In the genomic region with DNA sequence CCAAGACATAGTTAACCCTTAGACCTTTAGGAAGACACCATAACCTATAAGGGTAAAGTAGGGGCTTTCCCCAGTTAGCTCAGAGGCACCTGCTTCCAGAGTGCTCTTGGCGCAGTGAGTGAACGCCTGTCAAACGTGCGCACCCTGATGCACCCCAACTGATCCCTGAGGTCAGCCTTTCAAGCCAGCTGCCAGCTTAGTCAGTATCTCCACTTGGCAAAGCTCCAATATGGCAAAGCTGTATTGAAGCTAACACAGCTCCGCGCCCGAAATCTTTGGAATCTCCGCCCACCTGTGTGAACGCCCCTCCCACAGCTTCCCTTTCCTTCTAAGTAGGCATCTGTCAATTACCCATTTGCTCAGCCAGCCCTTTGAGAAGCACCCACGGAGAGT, we compare ENCODE assay signal across 10 mouse cellular contexts. TPM values are rescaled to one million over a fixed set of nuclear protein-coding genes. Genes with fewer than 3 reads are reported as not detected.
DNase-seq lines count a peak whose midpoint lies in the region; ATAC-seq and TF ChIP-seq lines count a peak whose summit lies in the region.
"Had no signal": no experiment of that assay in that cellular context is flagged by ENCODE, and none has a peak within 500 bp of the region (broad histone marks: within the 10 kb centered on the region; RNA-seq: fewer than 3 reads in every experiment).

No protein-coding gene starts in this region.

- peaks cover 16% of the 10 kb centered on the region for H3K4me1 ChIP-seq in lung, embryonic 15.5 days
- no peaks in the 10 kb centered on the region for H3K4me1 ChIP-seq in intestine, postnatal 0 days (replicated peaks; ENCODE audit: control insufficient read depth, insufficient read depth, low read length)
- H3K4me1 ChIP-seq in stomach, embryonic 16.5 days (ENCODE audit: control insufficient read depth, insufficient read depth, low read length): no peaks in the 10 kb centered on the region
- H3K4me1 ChIP-seq: embryonic facial prominence, embryonic 12.5 days; liver, embryonic 13.5 days had no signal

- H3K27me3 ChIP-seq in lung, embryonic 15.5 days: no peaks in the 10 kb centered on the region; the same call in 1 of the 2 replicates
- H3K27me3 ChIP-seq in intestine, postnatal 0 days (replicated peaks; ENCODE audit: control insufficient read depth, insufficient read depth, low read length): no peaks in the 10 kb centered on the region
- H3K27me3 ChIP-seq in stomach, embryonic 16.5 days (ENCODE audit: control insufficient read depth, insufficient read depth, low read length): no peaks in the 10 kb centered on the region
- H3K27me3 ChIP-seq: embryonic facial prominence, embryonic 12.5 days; liver, embryonic 13.5 days had no signal

- peak overlapping the region; percentile 16; the same call in 1 of the 2 replicates for H3K4me2 ChIP-seq in lung, embryonic 15.5 days
- peak overlapping the region; percentile 32; the same call in 1 of the 2 replicates for H3K4me2 ChIP-seq in intestine, postnatal 0 days (replicated peaks; ENCODE audit: low read depth)
- no peak overlapping the region for H3K4me2 ChIP-seq in stomach, embryonic 16.5 days (ENCODE audit: low read depth, low read length)
- H3K4me2 ChIP-seq: embryonic facial prominence, embryonic 12.5 days; liver, embryonic 13.5 days had no signal

- 26% methylated on average over 10 of the region's 10 CpGs for WGBS in lung, embryonic 15.5 days
- 27% methylated on average over 10 of the region's 10 CpGs for WGBS in intestine, postnatal 0 days
- 33% methylated on average over 10 of the region's 10 CpGs for WGBS in stomach, embryonic 16.5 days

- H3K27ac ChIP-seq in lung, embryonic 15.5 days: no peak overlapping the region
- no peak overlapping the region for H3K27ac ChIP-seq in intestine, postnatal 0 days (ENCODE audit: low read depth, low read length)
- no peak overlapping the region for H3K27ac ChIP-seq in stomach, embryonic 16.5 days (ENCODE audit: low read length)
- no peak overlapping the region for H3K27ac ChIP-seq in layer of hippocampus, adult 2 months
- H3K27ac ChIP-seq: embryonic facial prominence, embryonic 12.5 days; liver, embryonic 13.5 days had no signal

- H3K9me3 ChIP-seq in lung, embryonic 15.5 days: no peaks in the 10 kb centered on the region
- no peaks in the 10 kb centered on the region for H3K9me3 ChIP-seq in intestine, postnatal 0 days (ENCODE audit: control insufficient read depth)
- no peaks in the 10 kb centered on the region for H3K9me3 ChIP-seq in stomach, embryonic 16.5 days (replicated peaks; ENCODE audit: control insufficient read depth, low read length)
- H3K9me3 ChIP-seq: embryonic facial prominence, embryonic 12.5 days; liver, embryonic 13.5 days had no signal

- no peak for ATAC-seq in lung, embryonic 15.5 days (ENCODE audit: borderline replicate concordance, extremely low read depth, low FRiP score, low TSS enrichment)
- 0 out of 2 replicates have a peak, but pooled peaks have one; percentile 28 for ATAC-seq in intestine, postnatal 0 days
- peak; percentile 44; the same call in 1 of the 2 replicates for ATAC-seq in stomach, embryonic 16.5 days (ENCODE audit: insufficient read depth, low FRiP score)

- DNase-seq in cerebellum, postnatal 10 days: peak; percentile 35 to 50
- no peak for DNase-seq in cerebellum, postnatal 36 days
- no peak for DNase-seq in lung, postnatal 25 days (ENCODE audit: low spot score)
- DNase-seq in natural killer cell, adult 2 months (ENCODE audit: low spot score in 2 of 2): no peak
- DNase-seq in layer of hippocampus, adult 2 months (ENCODE audit: low spot score in 2 of 2): no peak
- DNase-seq: liver, embryonic 13.5 days had no signal

- no peaks in the 10 kb centered on the region for H3K36me3 ChIP-seq in lung, embryonic 15.5 days
- no peaks in the 10 kb centered on the region for H3K36me3 ChIP-seq in intestine, postnatal 0 days (ENCODE audit: control insufficient read depth, insufficient read depth)
- no peaks in the 10 kb centered on the region for H3K36me3 ChIP-seq in stomach, embryonic 16.5 days (ENCODE audit: control insufficient read depth, insufficient read depth, low read length)
- H3K36me3 ChIP-seq: embryonic facial prominence, embryonic 12.5 days; liver, embryonic 13.5 days had no signal

- no peak overlapping the region for H3K4me3 ChIP-seq in lung, embryonic 15.5 days
- no peak overlapping the region for H3K4me3 ChIP-seq in intestine, postnatal 0 days (ENCODE audit: low read depth, low read length)
- H3K4me3 ChIP-seq in stomach, embryonic 16.5 days (replicated peaks; ENCODE audit: low read length): no peak overlapping the region
- no peak overlapping the region for H3K4me3 ChIP-seq in layer of hippocampus, adult 2 months
- H3K4me3 ChIP-seq: embryonic facial prominence, embryonic 12.5 days; liver, embryonic 13.5 days had no signal

- no peak for TF ChIP-seq CTCF in intestine, postnatal 0 days (IDR thresholded peaks at IDR 0.05; ENCODE audit: low read depth)
- TF ChIP-seq CTCF in layer of hippocampus, adult 2 months (conservative IDR thresholded peaks at IDR 0.05): no peak

- no peak overlapping the region for H3K9ac ChIP-seq in lung, embryonic 15.5 days
- H3K9ac ChIP-seq in intestine, postnatal 0 days (ENCODE audit: low read depth, low read length): no peak overlapping the region
- no peak overlapping the region for H3K9ac ChIP-seq in stomach, embryonic 16.5 days (ENCODE audit: low read length)
- H3K9ac ChIP-seq: embryonic facial prominence, embryonic 12.5 days; liver, embryonic 13.5 days had no signal

RNA-seq across cellular contexts. Expression of a gene that starts 36.2 kb away (rescaled TPM):
- 14.3 and 15.0 TPM in 2 replicates for polyA plus RNA-seq in lung, embryonic 15.5 days (2015; fragmentation: Nextera tagmentation; extraction: Ambion mirVana)
- 8.7 and 10.0 TPM in 2 replicates for polyA plus RNA-seq in intestine, postnatal 0 days (2015; fragmentation: Nextera tagmentation; extraction: Ambion mirVana)
- 13.1 and 13.8 TPM in 2 replicates for polyA plus RNA-seq in stomach, embryonic 16.5 days (2015; fragmentation: Nextera tagmentation; extraction: Ambion mirVana)
- 10 to 100 TPM; 60.5 to 65.6 TPM for total RNA-seq in layer of hippocampus, adult 2 months (2021)

Comparison
In these comparisons a context has a peak if more than half of its experiments do, and no peak if none do; other contexts are left out.
1. DNase-seq: peak in cerebellum, postnatal 10 days (2 of 2); none in cerebellum, postnatal 36 days (0 of 2), lung, postnatal 25 days (single experiment), natural killer cell, adult 2 months (0 of 2) and layer of hippocampus, adult 2 months (0 of 2).